Mouse (Mus musculus) mouse trophoblast stem cell (cell line): ENCODE data around the gene Tmem258.

Source experiments
- in situ Hi-C, 2 experiments: fragments of 300-500 bp; cut with MseI, MboI; formaldehyde crosslinking; loops; 2 replicates in 1 of 2; 3 replicates in 1 of 2; pipeline ENCODE4 v1.15.1; 2025

The Tmem258 gene

GRCm38 (mm10) chr19:10219108-10219507 is 15.3 kb downstream of the Tmem258 start:
- in situ Hi-C loops, result no loop called here

GRCm38 (mm10) chr19:10219593-10219992 is 15.8 kb downstream of the Tmem258 start:
- in situ Hi-C loops, result no loop called here

- in situ Hi-C loops, result no loop called here
These were observed 17.8 kb downstream of the Tmem258 start for GRCm38 (mm10) chr19:10221585-10221984.

- in situ Hi-C loops, result no loop called here
These were observed 18.8 kb downstream of the Tmem258 start for GRCm38 (mm10) chr19:10222656-10223055.

GRCm38 (mm10) chr19:10223561-10223960 is 19.7 kb downstream of the Tmem258 start:
- in situ Hi-C loops, result no loop called here

GRCm38 (mm10) chr19:10224637-10225453 is 21.0 kb downstream of the Tmem258 start:
- in situ Hi-C loops, result no loop called here

GRCm38 (mm10) chr19:10225767-10226166 is 22.0 kb downstream of the Tmem258 start:
- in situ Hi-C loops, result no loop called here

GRCm38 (mm10) chr19:10231016-10231415 is 27.2 kb downstream of the Tmem258 start:
- in situ Hi-C loops, result no loop called here

- in situ Hi-C loops, result no loop called here
These were observed 28.1 kb downstream of the Tmem258 start for GRCm38 (mm10) chr19:10231871-10232270.

- in situ Hi-C loops, result no loop called here
These were observed 28.7 kb downstream of the Tmem258 start for GRCm38 (mm10) chr19:10232327-10233017.

GRCm38 (mm10) chr19:10235784-10236565 is 32.2 kb downstream of the Tmem258 start:
- in situ Hi-C loops, result no loop called here

GRCm38 (mm10) chr19:10238477-10238876 is 34.7 kb downstream of the Tmem258 start:
- in situ Hi-C loops, result no loop called here

- in situ Hi-C loops, result no loop called here
These were observed 35.6 kb downstream of the Tmem258 start for GRCm38 (mm10) chr19:10239419-10239818.

- in situ Hi-C loops, result no loop called here
These were observed 36.3 kb downstream of the Tmem258 start for GRCm38 (mm10) chr19:10239975-10240653.

- in situ Hi-C loops, result no loop called here
These were observed 37.0 kb downstream of the Tmem258 start, which contains the start of gene Myrf for GRCm38 (mm10) chr19:10240654-10241305. TSS of gene Myrf (minus strand) at chr19:10240748.

- in situ Hi-C loops, result no loop called here
These were observed 39.1 kb downstream of the Tmem258 start for GRCm38 (mm10) chr19:10242916-10243315.

GRCm38 (mm10) chr19:10244183-10244582 is 40.4 kb downstream of the Tmem258 start:
- in situ Hi-C loops, result no loop called here

GRCm38 (mm10) chr19:10247165-10247564 is 43.4 kb downstream of the Tmem258 start:
- in situ Hi-C loops, result no loop called here

GRCm38 (mm10) chr19:10248128-10248527 is 44.3 kb downstream of the Tmem258 start:
- in situ Hi-C loops, result no loop called here
